10 mouse cellular contexts compared by ENCODE assay signal in genomic region chr3:95963230-95963629, GRCm38 (mm10). TPM values are rescaled to one million over a fixed set of nuclear protein-coding genes. Genes with fewer than 3 reads are reported as not detected.
"Had no signal": no experiment of that assay in that cellular context is flagged by ENCODE, and none has a peak within 500 bp of the region (broad histone marks: within the 10 kb centered on the region; RNA-seq: fewer than 3 reads in every experiment).

No protein-coding gene starts in this region.

- H3K9ac ChIP-seq: liver, embryonic 13.5 days; lung, embryonic 14.5 days had no signal

- ATAC-seq: lung, postnatal 0 days; midbrain, embryonic 16.5 days had no signal

- H3K4me2 ChIP-seq: liver, embryonic 13.5 days; lung, embryonic 14.5 days had no signal

- H3K27me3 ChIP-seq: liver, embryonic 13.5 days had no signal

- H3K36me3 ChIP-seq: liver, embryonic 13.5 days had no signal

- H3K9me3 ChIP-seq: liver, embryonic 13.5 days had no signal

- H3K27ac ChIP-seq: liver, embryonic 13.5 days; macrophage had no signal

- DNase-seq: kidney, postnatal 14 days; liver, embryonic 13.5 days; thymus, adult 18-20 months had no signal

- H3K4me3 ChIP-seq: liver, embryonic 13.5 days; myocyte had no signal

RNA-seq across cellular contexts. Expression of gene Car14, which starts 58.7 kb away (rescaled TPM):
- total RNA-seq: megakaryocyte, adult 5-6 weeks; monocyte, adult 5-6 weeks had no signal
- polyA plus RNA-seq: macrophage had no signal
